Mouse (Mus musculus) thymus, adult 2 months (tissue): ENCODE data around the gene Timm17a. TPM values are rescaled to one million over a fixed set of nuclear protein-coding genes. Genes with fewer than 3 reads are reported as not detected.

Experiments
- DNase-seq: peaks from one replicate; pipeline ENCODE4 v3.0.0; 2021
- H3K27ac ChIP-seq: fragments of 200-500 bp; 2 replicates; pipeline ENCODE4 v1.5.1; 2012; ENCODE audit warnings: low read length, control low read depth; ENCODE audit not compliant: control insufficient read depth, insufficient read depth
- H3K27me3 ChIP-seq: fragments of 200-500 bp; 2 replicates; pipeline ENCODE4 v1.6.1; 2012; ENCODE audit warnings: mild to moderate bottlenecking, low read length, moderate library complexity, mixed read lengths; ENCODE audit not compliant: control insufficient read depth, insufficient read depth
- H3K36me3 ChIP-seq: fragments of 200-500 bp; 2 replicates; pipeline ENCODE4 v1.6.1; 2012; ENCODE audit warnings: mild to moderate bottlenecking, low read length, moderate library complexity; ENCODE audit not compliant: control insufficient read depth, insufficient read depth
- H3K4me1 ChIP-seq: fragments of 200-500 bp; replicated peaks from 2 replicates; pipeline ENCODE4 v1.6.1; 2012; ENCODE audit warnings: low read length; ENCODE audit not compliant: control insufficient read depth, insufficient read depth
- H3K4me3 ChIP-seq: fragments of 200-500 bp; 2 replicates; pipeline ENCODE4 v1.5.1; 2012; ENCODE audit warnings: mild to moderate bottlenecking, low read length, control low read depth, moderate library complexity; ENCODE audit not compliant: control insufficient read depth, insufficient read depth
- CTCF ChIP-seq: fragments of 200-500 bp; IDR thresholded peaks from 2 replicates; pipeline ENCODE4 v1.5.1; 2012; ENCODE audit warnings: mild to moderate bottlenecking, control low read depth, low read length, moderate library complexity, borderline replicate concordance; ENCODE audit not compliant: control insufficient read depth, poor library complexity, insufficient read depth; ENCODE audit errors: extremely low read depth
- POLR2A ChIP-seq: fragments of 200-500 bp; IDR thresholded peaks from 2 replicates; pipeline ENCODE4 v1.6.1; 2012; ENCODE audit warnings: mild to moderate bottlenecking, low read length, control low read depth, moderate library complexity; ENCODE audit not compliant: control insufficient read depth, poor library complexity, insufficient read depth; ENCODE audit errors: extremely low read depth
- WGBS: fragments of 180-500 bp; shearing (Covaris S2); methylation state at CpG from one replicate; pipeline ENCODE4 v1.1.7; 2018; 5-methylcytosine and 5-hydroxymethylcytosine counted together
- polyA plus RNA-seq: library from polyadenylated mRNA; depleted of rRNA; stranded (reverse); fragments of >200 nt; gene quantifications from 2 replicates; pipeline ENCODE4 v1.2.3, GENCODE M21; 2012

Timm17a gene
- polyA plus RNA-seq, 1 experiment: 50.3 TPM

DNA sequence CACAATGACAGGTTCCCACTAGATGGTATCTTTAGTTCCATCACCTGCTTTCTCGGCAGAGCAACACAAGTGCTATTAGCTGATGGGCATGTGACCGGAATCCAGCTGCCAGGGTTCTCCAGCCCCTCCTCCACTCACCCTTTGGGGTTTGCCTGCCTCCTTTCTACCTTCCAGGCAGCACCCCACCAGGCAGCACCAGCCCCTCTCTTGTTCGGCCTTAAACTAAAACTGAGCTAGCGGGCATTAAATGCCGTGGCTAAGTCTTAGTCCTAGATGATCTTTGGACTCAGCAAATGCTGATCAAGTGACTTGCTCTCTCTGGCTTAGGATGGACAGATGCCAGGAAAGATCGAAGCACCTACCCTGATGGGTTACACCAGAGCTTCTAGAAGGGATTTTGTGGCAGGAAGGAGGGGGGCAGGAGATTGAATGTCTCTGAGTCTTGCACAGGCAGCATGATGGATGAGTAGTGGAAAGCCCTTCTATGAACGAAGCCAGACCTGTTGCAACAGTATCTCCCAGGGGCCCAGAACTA, 9.9 kb upstream of the Timm17a start:
- DNase-seq: no peak
- TF ChIP-seq POLR2A: no peak
- TF ChIP-seq CTCF: no peak
- Histone ChIP-seq H3K4me3 (no peak overlapping the region), H3K27ac (no peak overlapping the region; the same call in 1 of the 2 replicates), H3K4me1 (no peaks in the 10 kb centered on the region), H3K27me3 (no peaks in the 10 kb centered on the region; the same call in 1 of the 2 replicates), H3K36me3 (no peaks in the 10 kb centered on the region)
- 84% methylated on average over 7 of the region's 7 CpGs for WGBS

DNA sequence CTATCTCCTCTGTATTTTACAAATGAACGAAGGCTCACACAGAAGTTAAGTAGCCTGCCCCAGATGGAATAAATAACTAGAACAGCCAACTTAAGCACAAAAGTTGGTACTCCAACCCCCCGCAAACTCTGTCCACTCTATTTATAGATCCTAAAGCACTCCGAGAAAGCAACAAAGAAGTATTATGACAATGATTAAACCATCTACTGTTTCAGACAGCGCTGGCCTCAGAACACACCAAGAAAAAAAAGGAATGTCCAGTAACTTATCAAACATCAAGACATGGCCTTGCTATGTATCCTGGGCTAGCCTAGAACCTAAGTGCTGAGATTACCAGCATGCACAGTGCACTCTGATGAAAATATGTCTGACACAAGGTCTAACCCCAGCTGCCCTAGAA, 1.4 kb downstream of the Timm17a start:
- H3K4me3 ChIP-seq: no peak overlapping the region
- peaks cover 11% of the 10 kb centered on the region for H3K36me3 ChIP-seq
- WGBS: 97% methylated on average over 4 of the region's 4 CpGs
- no peaks in the 10 kb centered on the region for H3K27me3 ChIP-seq
- no peaks in the 10 kb centered on the region for H3K4me1 ChIP-seq
- H3K27ac ChIP-seq: no peak overlapping the region
- no peak for DNase-seq
- TF ChIP-seq CTCF (no peak), POLR2A (no peak)

DNA sequence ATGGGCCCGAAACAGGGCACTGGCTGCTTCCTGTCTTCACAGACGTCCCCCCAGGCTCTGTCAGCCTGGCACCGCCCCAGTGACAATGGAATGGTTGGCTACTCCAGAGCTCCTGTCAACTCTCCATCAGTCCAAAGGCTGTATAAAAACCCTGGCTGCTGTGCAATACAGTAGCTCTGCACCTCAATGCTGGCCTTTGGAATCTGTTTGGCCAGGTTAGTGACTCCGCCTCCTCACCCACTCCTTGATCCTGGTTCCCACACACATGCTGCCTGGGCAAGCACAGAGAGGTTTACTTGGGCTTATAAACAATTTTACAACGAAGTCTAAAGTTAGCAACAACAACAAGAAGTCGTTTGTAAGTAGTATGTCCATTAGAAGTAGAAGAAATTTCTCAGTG, 2.2 kb downstream of the Timm17a start:
- WGBS: 86% methylated on average over 6 of the region's 6 CpGs
- Histone ChIP-seq H3K27ac (no peak overlapping the region), H3K4me3 (no peak overlapping the region), H3K36me3 (peaks cover 18% of the 10 kb centered on the region), H3K4me1 (no peaks in the 10 kb centered on the region), H3K27me3 (no peaks in the 10 kb centered on the region)
- no peak for TF ChIP-seq CTCF
- TF ChIP-seq POLR2A: no peak
- no peak for DNase-seq

DNA sequence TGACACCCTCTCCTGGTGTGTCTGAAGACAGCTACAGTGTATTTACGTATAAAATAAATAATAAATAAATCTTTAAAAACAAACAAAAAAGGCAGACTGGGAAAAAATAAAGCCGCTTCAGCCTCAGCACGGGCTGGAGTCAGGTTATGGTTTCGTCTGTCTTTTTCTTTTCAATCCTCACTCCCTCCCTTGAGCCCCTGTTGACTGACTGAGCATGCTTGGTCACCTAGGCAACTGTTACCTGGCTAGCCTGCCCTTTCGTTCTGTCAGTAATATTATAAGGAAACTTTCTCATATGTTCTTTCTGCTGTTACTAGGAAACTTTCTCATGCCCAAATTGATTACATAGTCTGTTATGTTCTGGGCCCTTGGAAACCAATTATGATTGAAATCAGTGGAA, 22.7 kb downstream of the Timm17a start:
- TF ChIP-seq CTCF (no peak), POLR2A (no peak)
- Histone ChIP-seq H3K4me1 (no peaks in the 10 kb centered on the region), H3K36me3 (no peaks in the 10 kb centered on the region), H3K27ac (no peak overlapping the region), H3K27me3 (no peaks in the 10 kb centered on the region), H3K4me3 (no peak overlapping the region)
- DNase-seq: no peak
- WGBS: 99% methylated on average over 5 of the region's 5 CpGs

DNA sequence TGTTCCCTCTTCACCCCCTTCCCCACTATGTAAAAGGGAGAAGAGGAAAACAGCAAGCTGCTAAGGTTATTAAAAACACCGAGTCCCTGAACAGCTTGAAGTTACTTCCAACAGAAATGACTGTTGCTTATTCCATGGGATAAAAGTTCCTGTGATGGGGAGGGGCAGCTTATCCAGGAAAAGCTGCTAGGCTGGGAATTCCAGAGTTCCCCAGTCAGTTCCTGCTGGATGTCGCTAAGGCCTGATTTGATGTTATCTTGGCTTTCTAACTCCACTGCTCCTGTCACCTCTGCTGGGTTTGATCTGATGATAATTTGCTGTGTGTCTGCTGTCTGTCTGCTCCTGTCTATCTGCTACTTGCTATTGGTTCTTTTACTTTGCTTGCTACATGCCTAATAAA, 27.3 kb downstream of the Timm17a start:
- Histone ChIP-seq H3K27me3 (no peaks in the 10 kb centered on the region), H3K4me3 (no peak overlapping the region), H3K4me1 (peaks cover 14% of the 10 kb centered on the region), H3K36me3 (no peaks in the 10 kb centered on the region), H3K27ac (no peak overlapping the region)
- DNase-seq: no peak
- 92% methylated on average over 2 of the region's 2 CpGs for WGBS
- no peak for TF ChIP-seq CTCF

DNA sequence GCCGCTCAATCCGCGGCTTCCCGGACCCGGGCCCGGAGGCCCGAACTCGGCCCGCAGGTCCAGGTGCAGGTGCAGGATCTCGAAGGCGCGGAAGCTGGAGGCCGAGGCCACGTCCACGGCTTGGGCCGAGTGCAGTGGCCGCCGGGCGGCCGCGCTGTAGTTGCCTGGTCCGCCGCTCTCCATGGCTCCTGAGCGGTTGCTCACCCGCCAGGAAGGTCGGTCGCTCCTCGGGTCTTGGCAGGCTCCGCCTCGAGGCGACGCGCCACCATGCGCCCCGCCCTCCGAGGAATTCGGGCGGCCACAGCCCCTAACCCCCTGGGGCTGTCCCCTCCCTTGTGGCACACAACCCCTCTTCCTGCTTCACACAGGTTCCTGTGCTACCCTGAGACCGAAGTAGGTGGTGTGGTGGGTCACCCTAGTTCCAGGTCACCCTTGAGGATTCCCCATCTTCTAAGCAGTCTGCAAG, 29.7 kb downstream of the Timm17a start, which contains the start of gene Rnpep:
Gene Rnpep (minus strand): TSS at position 259 of the 466 bp plus-strand sequence.
- Histone ChIP-seq H3K4me1 (peaks cover 17% of the 10 kb centered on the region), H3K36me3 (no peaks in the 10 kb centered on the region), H3K27me3 (no peaks in the 10 kb centered on the region), H3K4me3 (peak within 1 kb of the TSS; percentile 82), H3K27ac (no peak within 1 kb of the TSS)
- peak; percentile 76 for DNase-seq
- WGBS: under 1% methylated on average over 39 of the region's 39 CpGs
- TF ChIP-seq POLR2A (peak; percentile 66; the same call in 1 of the 2 replicates), CTCF (no peak)
